ENCODE assay signal across 14 mouse cellular contexts in the genomic region with DNA sequence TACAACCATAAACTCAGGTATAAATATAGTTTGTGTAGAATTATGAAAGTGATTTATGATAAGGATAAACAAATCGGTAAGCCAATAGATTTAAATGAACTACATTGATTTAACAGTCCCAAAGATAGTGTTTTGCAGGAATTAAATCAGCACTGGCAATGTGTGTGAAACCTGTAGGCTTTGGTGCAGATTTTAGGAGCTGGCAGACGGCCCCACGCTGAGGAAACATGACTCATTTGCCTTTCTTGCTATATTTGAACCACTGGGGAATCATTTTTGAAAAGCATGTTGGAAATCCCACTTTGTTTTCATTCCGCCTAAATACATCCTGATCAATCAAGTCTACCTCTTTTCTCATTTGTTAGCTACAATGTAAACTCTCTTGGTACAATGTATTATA.
DNase-seq lines count a peak whose midpoint lies in the region; ATAC-seq lines count a peak whose summit lies in the region.
"Had no signal": no experiment of that assay in that cellular context is flagged by ENCODE, and none has a peak within 500 bp of the region (broad histone marks: within the 10 kb centered on the region; RNA-seq: fewer than 3 reads in every experiment).

No protein-coding gene starts in this region.

- H3K4me1 ChIP-seq in midbrain, embryonic 16.5 days (ENCODE audit: control insufficient read depth, insufficient read depth, low read length) = no peaks in the 10 kb centered on the region
- H3K4me1 ChIP-seq: embryonic facial prominence, embryonic 12.5 days had no signal

- H3K27me3 ChIP-seq in midbrain, embryonic 16.5 days (ENCODE audit: control insufficient read depth, insufficient read depth, low read depth, low read length) = no peaks in the 10 kb centered on the region
- H3K27me3 ChIP-seq: embryonic facial prominence, embryonic 12.5 days had no signal

- peak; percentile 51 for DNase-seq in left cerebral cortex, adult 11 months (ENCODE audit: low spot score)
- no peak for DNase-seq in left cerebral cortex, postnatal 4 days
- peak; percentile 21 to 60 for DNase-seq in layer of hippocampus, postnatal 25 days (ENCODE audit: extremely low spot score in 1 of 2, low spot score in 1 of 2)
- peak; percentile 80 for DNase-seq in right cerebral cortex, adult 18-20 months
- no peak for DNase-seq in heart, adult 8-10 months (ENCODE audit: low spot score)
- DNase-seq in gastrocnemius, adult 18-20 months (ENCODE audit: low spot score) = no peak
- DNase-seq: adrenal gland, adult 2 months; kidney, postnatal 36 days; lung, embryonic 14.5 days; thymus, postnatal 25 days had no signal

- intact Hi-C loops in left cerebral cortex, postnatal 4 days (cut with DNase I) = no loop called here

- H3K4me2 ChIP-seq in midbrain, embryonic 16.5 days (ENCODE audit: low read length) = no peak overlapping the region
- H3K4me2 ChIP-seq: embryonic facial prominence, embryonic 12.5 days; lung, embryonic 14.5 days had no signal

- H3K9me3 ChIP-seq in midbrain, embryonic 16.5 days (replicated peaks; ENCODE audit: control insufficient read depth, low read length, poor library complexity, severe bottlenecking) = no peaks in the 10 kb centered on the region
- H3K9me3 ChIP-seq: embryonic facial prominence, embryonic 12.5 days had no signal

- H3K27ac ChIP-seq in midbrain, embryonic 16.5 days (ENCODE audit: low read length) = no peak overlapping the region
- H3K27ac ChIP-seq: embryonic facial prominence, embryonic 12.5 days had no signal

- H3K9ac ChIP-seq in midbrain, embryonic 16.5 days (ENCODE audit: low read depth, low read length) = no peak overlapping the region
- H3K9ac ChIP-seq: embryonic facial prominence, embryonic 12.5 days; lung, embryonic 14.5 days had no signal

- no peak overlapping the region for H3K4me3 ChIP-seq in midbrain, embryonic 16.5 days (ENCODE audit: low read depth, low read length)
- H3K4me3 ChIP-seq: embryonic facial prominence, embryonic 12.5 days had no signal

- 84% methylated on average over 4 of the region's 4 CpGs for WGBS in midbrain, embryonic 16.5 days

- no peaks in the 10 kb centered on the region for H3K36me3 ChIP-seq in midbrain, embryonic 16.5 days (ENCODE audit: control insufficient read depth, insufficient read depth, low read length)
- H3K36me3 ChIP-seq: embryonic facial prominence, embryonic 12.5 days had no signal

- no peak for ATAC-seq in megakaryocyte, adult 5-6 weeks (ENCODE audit: poor library complexity, severe bottlenecking)
- ATAC-seq in midbrain, embryonic 16.5 days = no peak
- ATAC-seq: intestine, postnatal 0 days had no signal

Comparison
In these comparisons a context has a peak if more than half of its experiments do, and no peak if none do; other contexts are left out.
1. DNase-seq: peak in left cerebral cortex, adult 11 months (single experiment), layer of hippocampus, postnatal 25 days (2 of 2) and right cerebral cortex, adult 18-20 months (single experiment); none in left cerebral cortex, postnatal 4 days (single experiment), heart, adult 8-10 months (single experiment) and gastrocnemius, adult 18-20 months (single experiment).